Mouse (Mus musculus) heart, adult 11 months (tissue): Measurements from ENCODE around the gene Lemd1.
"Not testable (repeated sequence)": the region's sequence is repeated elsewhere in the genome, so short reads cannot be mapped to it uniquely, and the experiment has no call there.

ENCODE experiments used
- DNase-seq: peaks from one replicate; pipeline ENCODE4 v3.0.0; 2022

Gene Lemd1

DNA sequence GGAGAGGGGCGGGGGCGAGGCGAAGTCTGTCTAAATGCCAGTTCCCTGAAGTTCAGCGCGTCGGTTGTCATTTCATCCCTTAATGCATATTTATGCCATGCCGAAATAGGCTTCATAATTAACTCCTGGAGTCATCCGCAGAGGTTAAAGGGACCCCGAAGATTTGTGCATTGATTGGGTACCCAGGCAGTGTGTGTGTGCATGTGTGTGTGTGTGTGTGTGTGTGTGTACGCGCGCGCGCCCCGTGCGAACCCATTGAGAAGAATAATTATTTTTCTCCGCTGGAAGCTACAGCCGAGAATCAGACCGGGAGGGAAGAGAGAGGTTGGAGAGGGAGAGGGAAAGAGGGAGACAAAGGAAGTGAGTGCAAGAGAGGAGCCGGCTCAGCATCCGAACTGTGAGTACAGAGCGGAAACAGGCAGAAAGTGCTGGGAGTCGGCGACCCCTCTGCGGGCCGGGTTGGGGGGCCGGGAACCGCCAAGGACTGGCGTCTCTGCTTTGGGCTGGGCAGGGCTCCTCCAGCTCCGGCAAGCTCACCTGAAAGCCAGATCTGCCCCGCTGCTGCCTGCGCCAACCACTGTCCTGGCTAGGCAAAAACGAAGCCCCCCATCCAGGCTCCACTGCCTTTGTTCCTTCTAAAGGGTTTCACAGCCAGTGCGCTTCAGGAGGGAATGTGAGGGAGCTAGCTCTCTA lies at the start of gene Lemd1, which contains the start of gene AC124108.1:
TSS of gene Lemd1 (plus strand) at position 339 of the 693 bp plus-strand sequence.
TSS of gene AC124108.1 (plus strand) at position 365 of the 693 bp plus-strand sequence.
- DNase-seq: no peak

DNA sequence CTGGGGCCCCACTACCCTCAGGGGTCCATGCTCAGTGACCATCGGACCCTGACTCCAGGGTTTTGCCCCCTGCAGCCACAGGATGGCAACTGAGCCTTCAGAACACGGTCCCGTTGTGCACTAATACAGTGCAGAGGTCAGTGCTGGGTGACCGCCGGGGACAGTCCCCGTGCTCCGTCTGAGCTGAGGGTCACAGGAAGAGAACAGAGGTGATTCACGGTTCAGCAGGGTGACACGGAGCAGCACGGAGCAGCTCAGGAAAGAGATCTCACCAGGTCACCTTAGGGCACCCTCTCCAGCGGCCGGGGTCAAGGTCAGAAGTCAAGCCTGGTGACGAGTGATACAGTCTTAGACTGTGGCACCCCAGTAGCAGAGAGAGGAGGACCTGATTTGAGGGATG lies 49.5 kb upstream of the Lemd1 start:
- DNase-seq: no peak

DNA sequence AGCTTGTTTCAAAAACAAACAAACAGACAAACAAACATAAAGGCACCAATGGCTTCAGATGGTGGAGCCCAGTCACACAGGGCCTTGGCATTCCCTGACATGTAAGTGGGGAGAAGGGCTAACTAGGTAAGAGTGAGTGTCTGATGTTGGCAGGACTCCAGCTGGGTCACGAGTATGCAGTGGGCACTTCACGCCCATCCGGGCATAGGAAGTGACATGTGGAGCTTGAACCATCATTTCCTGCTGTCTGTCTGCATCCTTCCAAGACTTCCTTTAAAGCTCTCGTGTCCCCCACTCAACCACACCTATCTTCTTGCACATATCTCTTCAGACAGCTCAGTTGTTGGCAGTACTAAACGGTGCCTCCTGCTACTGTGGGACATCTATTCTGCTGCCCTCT lies 48.2 kb upstream of the Lemd1 start:
- DNase-seq: no peak

DNA sequence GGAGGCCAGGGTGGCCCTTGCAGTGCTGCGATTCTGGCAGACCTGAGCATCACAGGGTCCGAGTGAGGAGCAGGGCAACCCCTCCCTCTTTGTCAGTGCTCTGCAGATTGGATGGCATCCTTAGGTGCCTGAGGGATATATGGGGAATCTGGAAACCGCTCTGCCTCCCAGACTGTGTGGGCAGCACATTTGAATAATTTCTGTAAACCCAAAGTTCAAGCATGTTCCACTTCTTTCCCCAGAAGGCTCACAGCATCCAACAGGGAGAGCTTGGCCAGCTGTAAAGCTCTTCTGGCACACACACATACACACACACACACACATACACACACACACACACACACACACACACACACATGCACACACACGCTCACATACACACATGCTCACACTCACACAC lies 47.5 kb upstream of the Lemd1 start:
- no peak for DNase-seq

DNA sequence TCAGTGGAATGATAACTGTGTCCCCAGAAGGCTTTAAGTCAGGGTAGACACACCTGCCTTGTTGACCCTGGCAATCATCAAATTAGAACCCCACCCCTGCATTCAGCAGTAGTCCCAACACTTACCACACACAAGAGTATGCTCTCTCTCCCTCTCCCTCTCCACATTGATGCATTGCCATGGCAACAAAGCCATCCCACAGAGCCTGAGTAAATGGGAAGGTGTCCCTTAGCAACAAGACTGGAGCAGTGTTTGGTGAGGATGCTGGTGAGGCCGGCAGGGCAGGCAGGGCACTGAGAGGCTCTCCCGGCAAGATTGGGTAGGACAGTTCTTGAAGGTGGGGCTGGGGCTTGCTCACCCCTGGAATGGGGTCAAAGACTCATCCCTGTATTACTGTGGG lies 47.0 kb upstream of the Lemd1 start:
- DNase-seq: no peak

- DNase-seq: no peak
These were observed 46.4 kb upstream of the Lemd1 start for GRCm38 (mm10) chr1:132144837-132145236.

- DNase-seq: no peak
These were observed 45.1 kb upstream of the Lemd1 start for GRCm38 (mm10) chr1:132145973-132146685.

- DNase-seq: no peak
These were observed 41.8 kb upstream of the Lemd1 start for GRCm38 (mm10) chr1:132149410-132149809.

DNA sequence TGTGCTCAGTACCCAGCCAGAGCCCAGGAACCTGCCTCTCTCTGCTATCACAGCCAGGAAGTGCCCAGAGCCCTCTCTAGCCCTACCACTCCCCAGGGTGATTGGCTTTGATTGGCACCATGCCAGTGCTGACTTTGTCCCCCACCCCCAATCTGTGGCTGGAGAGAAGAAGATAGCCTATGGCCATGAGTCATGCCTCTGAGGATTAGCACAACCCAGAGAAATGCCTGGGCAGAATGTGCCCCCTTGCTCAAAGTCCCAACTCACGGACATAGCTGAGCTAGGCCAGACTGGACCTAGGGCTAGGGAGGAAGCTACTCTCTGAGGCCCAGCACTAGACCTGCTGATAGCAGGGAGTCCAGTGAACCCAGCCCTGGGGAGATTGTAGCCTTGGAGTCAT lies 41.1 kb upstream of the Lemd1 start:
- no peak for DNase-seq

DNA sequence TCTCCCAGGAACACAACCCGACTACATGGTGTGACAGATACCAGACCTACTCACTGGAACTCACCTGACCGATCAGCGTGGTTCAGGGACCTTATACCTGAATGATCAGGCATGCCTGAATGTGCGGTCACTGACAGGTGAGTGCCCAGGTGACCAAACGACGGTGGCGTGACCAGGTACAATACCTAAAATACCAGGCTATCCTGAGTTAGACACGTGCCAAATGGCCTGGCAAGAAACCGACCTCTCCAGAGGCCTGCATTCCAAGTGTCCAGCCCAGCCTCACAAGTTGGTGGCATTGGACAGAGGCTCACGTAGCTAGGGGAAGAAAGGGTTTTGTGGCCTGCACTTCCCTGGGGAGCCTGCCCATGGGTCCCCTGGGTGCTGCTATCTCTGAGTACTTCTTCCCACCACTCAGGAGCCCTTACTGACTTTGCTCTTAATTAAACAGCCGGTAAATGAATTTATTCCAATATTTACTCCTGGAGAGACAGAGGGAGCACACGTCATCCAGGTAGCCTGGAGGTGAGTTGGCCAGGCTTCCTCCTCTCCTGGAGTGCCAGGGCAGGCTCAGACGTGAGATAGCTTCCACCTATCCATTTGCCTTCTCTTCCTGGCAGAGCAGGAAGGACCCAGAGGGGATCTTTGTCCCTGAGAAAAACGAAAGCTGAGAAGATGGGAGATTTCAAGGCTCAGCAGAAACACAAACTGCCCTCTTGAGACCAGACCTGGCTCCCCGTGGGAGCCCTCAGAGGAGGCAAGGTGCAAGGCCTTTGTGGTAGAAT lies 40.2 kb upstream of the Lemd1 start:
- no peak for DNase-seq

DNA sequence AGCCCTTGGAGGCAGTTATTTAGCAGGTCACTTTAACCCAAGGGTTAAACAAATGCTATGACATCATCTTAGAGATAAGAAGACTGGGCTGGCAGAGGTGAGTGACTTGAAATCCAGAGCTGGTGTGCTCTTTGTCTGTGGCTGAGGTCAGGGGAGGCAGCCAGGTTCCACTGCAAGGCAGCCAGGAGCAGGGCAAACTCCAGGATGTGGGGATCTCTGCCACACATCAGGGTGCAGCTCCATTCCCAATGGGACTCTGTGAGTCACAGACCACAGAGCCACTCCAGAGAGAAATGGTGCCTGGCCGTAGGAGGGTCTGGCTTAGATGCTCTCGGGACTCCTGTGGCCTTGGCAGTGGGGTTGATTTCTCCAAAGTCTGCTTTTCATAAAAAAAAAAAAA lies 39.3 kb upstream of the Lemd1 start:
- peak; percentile 88 for DNase-seq

DNA sequence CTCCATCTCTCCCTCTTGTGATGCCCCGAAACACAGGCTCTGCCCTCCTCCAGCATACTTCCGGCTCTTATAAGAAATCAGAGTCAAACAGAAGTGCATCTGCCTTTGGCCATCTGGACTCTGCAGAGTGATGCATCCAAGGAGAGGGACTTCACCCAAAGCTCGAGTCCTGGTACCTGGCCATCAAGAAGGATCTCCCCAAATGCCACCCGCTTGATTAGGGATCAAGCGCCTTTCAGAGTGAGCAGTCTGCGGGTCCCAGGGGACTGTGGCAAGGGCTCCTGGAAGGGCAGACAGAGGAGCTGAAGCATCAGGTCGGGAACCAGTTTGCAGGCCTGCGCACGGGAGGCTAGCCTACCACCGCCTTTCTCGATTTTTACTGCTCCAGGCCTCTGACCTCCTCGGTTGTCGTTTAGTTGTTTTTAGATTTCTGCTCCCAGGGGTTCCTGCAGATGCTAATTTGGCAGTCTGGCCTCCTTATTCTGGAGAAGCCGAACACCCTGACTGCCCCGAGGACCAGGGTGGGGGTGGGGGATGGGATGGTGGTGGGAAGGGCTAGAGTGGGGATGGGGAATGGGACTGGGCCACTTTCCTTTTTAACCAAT lies 38.0 kb upstream of the Lemd1 start:
- peak; percentile 95 for DNase-seq

- DNase-seq: peak; percentile 91
These were observed 37.5 kb upstream of the Lemd1 start for GRCm38 (mm10) chr1:132153691-132154090.

DNA sequence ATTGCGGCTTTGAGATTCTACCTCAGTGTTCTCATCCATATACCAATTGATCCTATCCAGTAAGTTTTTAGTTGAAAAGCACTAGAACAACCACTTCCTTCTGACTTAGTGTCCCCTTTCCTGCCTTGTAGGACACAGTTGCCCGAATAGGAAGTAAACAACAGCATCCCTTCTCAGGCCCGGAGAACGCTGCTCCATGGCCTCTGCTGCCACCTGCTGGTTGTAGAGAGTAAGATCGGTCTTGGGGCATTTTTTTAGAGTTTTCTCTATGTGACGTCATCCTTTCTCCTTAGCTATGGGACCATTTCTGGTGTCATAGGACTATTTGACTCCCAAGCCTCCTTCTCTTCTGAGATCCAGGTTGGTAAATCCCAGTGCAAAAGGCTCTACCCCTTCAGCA lies 35.5 kb upstream of the Lemd1 start:
- peak; percentile 96 for DNase-seq

GRCm38 (mm10) chr1:132157016-132157781 lies 34.0 kb upstream of the Lemd1 start:
- peak; percentile 95 for DNase-seq

DNA sequence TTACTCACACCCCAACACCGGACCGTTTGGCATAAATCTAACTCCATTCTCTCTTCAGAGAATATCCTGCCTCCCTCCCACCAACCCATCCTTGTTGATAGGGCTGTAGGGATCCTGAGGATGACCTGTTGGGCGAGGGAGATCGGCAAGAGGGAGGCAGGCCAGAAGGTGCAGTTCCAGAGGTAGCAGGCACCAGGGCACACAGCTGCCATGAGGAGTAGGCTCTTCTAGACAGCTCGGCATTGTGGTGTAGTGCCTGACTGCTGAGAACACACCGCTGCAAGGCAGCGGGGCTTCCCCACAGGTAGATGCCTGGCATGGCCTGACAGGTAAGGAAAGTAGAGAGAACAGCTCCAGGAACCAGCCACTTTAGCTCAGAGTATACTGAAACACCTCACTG lies 33.4 kb upstream of the Lemd1 start:
- DNase-seq: peak; percentile 87

GRCm38 (mm10) chr1:132158741-132159140 lies 32.5 kb upstream of the Lemd1 start:
- DNase-seq: peak; percentile 91

- DNase-seq: no peak
These were observed 31.6 kb upstream of the Lemd1 start for GRCm38 (mm10) chr1:132159681-132160080.

DNA sequence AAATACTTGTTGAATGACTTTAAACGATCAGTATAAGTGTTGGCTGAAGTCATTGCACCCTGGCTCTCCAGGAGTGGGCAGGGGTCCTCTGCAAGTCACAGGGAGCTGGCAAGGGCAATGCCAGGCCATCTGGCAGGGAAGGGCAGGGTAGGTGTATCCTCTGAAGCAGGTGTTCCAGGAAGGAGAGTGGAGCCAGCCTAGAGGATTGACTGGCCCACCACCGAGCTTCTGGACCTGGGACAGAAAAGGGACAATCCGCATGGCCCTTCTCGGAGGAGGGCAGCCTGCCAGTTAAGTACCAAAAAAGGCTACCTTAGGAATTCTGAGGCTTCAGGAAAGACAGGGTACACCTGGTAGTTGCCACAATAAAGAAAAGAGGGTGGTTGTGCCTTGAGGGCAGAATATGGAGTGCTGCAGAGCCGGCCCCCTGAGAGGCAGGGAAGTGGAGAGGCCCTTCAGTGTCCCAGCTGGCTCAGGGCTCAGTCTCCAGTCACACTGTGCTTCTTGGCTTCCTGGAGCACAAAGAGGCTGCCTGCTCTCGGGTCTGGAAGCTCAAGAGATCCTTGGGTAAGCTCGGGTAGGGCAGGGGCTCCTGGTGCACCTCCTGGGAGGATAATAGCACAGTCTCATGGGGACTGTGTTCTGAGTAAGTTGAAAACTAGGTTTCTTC lies 29.9 kb upstream of the Lemd1 start:
- peak; percentile 78 for DNase-seq

- DNase-seq: not testable (repeated sequence)
These were observed 28.6 kb upstream of the Lemd1 start for GRCm38 (mm10) chr1:132162618-132163017.

DNA sequence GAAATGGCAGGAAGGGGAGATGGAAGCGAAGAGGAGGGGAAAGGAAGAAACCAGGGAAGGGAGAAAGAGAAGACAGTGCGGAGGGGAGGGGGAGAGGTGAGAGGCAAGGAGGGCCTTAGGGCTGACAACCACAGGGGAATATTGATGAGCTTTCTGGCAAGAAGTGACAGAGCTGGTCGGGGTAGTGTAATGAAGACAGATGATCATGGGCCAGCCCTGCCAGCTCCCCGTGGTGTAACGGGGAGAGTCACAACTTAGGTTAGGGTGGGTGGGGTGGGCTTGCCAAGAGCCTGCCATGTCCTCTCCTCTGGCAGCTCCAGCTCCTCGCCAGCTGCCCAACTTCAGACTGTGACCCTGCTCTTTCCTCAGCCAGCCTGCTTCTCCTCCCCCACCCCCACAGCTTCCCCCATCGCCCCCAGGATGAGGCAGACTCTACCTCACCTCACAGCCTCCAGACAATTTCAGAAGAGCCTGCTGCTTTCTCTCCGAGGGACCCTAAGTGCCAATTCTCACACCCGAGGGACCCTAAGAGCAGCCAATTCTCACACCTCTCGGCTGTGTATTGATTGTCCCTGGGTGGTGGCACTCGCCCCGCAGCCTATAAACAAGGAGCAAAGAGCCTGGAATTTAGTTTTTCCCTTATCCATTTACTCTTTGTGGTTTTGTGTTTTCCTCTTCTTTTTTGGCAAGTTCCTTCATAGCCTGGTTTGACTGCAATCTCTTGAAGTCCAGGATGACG lies 26.3 kb upstream of the Lemd1 start:
- no peak for DNase-seq
